Mouse (Mus musculus) urinary bladder, adult 18-20 months (tissue): ENCODE results near the gene Gckr.
A peak's percentile ranks its signal among the peaks of the same experiment; 100 is the strongest.
"Not testable (repeated sequence)": the region's sequence is repeated elsewhere in the genome, so short reads cannot be mapped to it uniquely, and the experiment has no call there.

Experiments used
- DNase-seq, 2 experiments: peaks; one replicate each; pipeline ENCODE4 v3.0.0; 2022; ENCODE audit warnings: low spot score in 2 of 2, mixed read lengths in 2 of 2

Gckr gene

DNA sequence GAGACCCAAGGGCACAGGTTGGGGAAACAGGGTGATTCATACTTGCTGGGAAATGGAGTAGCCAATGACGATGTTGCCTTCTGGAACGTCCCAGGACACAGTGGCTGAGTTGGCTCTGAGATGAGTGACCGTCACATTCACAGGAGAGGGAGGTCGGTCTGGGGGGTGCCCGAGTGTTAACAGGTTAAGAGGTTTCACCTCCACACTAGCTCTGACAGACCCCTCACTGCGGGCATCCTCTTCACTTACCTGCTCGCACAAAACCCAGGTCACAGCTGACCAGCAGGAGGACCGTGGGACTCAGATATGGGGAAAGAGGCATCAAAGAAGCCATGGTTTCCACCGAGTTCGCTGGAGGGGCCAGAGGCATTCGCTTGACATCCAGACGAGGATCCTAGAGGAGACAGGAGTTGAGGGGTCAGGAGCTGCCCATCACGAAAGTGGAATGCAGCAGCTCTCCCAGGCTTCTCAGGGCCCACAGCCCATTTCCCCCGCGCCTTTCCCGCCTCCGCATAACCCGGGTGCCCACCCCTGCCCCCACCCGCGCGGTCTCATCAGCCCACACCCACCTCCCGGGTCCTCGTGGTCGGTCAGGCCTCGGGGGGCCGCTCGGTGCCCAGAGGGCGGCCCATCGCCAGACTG is 2.2 kb upstream of the Gckr start:
- no peak for DNase-seq

DNA sequence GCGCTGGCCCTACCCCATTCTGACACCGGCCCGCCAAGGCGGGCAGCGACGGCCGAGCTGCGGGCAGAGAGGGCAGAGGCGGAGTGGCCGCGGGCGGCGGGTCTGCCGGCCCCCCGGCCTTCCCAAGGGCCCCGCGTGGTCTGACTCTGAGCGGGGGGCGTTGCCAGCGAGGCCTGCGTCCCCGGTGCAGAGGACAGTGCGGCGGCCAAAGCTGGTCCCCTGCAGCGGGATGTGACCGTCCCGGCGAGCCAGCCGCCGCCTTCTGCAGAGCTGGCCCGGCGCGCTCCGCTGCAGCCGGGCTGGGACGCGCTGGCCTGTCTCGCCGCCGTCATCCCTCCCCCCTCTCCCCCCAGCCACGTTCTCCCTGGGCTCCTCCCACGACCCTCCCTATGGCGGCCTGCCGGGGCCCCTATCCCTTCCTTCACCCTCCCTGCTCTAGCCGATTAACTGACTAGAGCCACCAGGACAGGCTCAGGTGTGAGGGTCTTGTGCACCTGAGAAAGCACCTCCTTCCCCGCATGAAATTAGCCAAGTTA is 1.6 kb upstream of the Gckr start, which contains the start of gene Fndc4:
TSS of gene Fndc4 (minus strand) at position 475 of the 536 bp plus-strand sequence.
- DNase-seq: peak in 1 of 2 experiments; percentile 19

DNA sequence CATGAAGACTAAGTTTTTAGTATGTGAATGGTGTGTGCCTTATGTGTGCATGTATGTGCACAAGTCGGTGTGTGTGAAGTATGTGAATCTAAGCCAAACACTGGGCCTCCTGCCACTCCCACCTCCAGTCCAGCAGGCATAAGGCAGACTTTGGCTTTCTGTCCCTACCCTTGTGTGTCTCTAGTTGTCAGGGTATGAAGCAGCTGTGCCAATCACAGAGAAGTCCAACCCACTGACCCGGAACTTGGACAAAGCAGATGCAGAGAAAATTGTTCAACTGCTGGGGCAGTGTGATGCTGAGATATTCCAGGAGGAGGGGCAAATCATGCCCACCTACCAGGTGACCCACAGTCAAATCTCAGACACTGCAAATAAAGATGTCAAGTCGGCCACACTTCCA is 738 bp downstream of the Gckr start:
- DNase-seq: no peak

DNA sequence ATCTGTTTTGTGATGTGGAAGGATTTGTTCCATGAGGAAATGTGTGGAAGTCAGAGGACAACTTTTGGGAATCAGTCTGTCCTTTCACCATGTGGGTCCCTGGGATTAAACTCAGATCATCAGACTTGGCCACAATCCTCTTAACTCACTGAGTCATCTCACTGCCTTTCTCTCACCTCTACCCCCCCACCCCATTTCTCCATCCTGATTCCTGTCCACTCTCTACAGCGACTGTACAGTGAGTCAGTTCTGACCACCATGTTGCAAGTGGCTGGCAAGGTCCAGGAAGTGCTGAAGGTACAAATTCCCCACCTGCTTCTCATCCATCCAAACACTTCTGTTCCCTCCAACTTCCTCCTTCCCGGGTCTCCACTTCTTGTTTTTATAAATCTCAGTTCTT is 1.2 kb downstream of the Gckr start:
- DNase-seq: no peak

DNA sequence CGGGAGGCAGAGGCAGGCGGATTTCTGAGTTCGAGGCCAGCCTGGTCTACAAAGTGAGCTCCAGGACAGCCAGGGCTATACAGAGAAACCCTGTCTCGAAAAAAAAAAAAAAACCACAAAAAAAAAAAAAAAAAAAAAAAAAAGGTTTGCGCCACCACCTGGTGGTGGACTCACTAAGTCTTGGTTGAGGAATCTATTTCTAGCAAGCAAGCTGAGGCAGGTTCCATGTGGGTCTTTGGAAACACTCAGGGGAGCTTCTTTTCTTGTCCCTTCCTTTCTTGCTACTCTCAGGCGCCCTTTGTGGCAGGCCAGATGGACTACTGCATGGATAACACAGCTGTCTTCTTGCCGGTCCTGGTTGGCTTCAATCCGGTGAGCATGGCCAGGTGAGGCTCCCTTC is 4.6 kb downstream of the Gckr start:
- no peak for DNase-seq

DNA sequence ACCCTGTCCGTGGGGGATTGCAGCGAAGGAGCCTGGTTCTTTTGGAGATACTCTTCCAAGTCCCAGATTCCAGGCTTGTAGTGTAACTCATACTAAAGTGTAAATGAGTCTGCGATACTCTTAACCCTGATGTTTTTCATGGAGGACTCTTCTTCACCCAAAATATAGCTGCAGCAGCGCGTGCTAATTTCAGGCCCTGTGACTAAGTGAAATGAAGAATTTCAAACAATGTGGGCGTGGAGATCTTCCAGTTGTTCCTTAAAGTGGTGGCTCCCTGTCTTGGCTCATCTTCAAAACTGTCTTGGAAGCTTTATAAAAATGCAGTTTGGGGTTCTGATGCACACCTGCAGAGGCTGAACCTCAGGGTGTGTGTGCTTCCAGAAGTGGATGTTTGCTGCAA is 5.8 kb downstream of the Gckr start:
- DNase-seq: no peak

DNA sequence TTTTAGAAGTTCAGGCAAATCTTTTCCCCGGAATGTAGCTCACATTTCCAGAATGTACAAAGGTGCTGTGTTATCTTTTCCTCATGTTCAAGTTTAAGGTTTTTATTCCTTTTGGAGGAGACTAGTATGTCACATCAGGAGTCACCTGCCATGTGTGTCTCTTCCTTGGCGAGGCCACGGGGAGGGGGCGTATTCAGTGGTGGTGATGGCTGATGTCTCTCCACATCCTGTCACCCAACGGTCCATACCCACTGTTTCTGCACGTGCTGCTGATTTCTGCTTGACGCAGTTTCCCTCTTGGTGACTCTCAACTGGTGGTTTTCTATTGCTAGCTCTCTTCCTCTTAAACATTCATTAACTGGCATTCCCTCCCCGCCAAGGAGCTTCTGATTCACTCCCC is 15.6 kb downstream of the Gckr start:
- DNase-seq: no peak

DNA sequence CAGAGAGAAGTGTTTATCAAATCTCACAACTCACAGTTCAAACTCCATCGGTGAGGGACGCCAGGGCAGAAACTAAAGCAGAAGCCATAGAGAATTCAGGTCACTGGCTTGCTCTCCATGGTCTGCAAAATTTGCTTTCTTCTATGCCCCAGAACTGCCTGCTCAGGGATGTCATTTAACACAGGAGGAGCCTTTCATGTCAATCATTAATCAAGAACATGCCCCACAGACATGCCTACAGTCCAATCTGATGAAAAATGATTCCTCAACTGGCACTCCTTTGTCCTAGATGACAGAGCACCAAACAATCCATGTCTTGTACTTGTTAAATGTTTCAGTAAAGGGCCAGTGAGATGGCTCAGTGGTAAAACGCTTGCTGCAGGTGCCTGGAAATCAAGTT is 25.5 kb downstream of the Gckr start:
- no peak for DNase-seq

DNA sequence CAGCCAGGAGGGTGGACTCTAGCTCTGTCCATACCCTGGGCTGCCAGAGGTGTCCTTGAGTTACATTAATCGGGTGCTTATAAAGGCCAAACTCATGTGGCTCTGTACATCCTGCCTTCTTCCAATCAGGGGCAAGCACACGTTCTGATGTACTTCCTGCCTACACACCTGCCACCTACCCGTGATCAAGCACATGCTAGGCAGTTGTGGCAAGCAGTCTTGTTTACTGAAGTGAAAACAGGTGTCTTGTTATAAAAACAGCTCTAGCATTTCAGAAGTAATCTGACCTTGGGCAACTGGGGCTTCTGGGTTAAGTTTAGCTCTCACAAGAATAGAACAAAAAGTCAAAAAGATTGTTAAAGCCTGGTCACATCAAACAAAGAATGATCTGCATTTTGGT is 26.8 kb downstream of the Gckr start:
- no peak for DNase-seq

DNA sequence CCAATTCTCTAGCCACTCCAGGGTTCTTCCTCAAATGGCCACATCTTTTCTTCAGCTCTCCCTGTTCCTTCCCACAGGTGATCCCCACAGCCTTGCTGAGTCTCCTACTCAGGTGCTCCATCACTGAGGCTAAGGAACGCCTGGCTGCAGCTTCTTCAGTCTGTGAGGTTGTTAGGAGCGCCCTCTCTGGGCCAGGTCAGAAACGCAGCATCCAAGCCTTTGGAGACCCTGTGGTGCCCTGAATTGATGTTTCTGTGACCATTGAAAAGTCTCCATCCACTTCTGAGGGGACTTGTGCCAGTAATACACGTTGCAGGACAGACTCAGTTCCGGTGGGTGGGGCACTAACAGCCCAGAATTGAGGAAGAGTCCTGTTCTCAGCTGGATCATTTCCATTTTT is 29.6 kb downstream of the Gckr start:
- no peak for DNase-seq

DNA sequence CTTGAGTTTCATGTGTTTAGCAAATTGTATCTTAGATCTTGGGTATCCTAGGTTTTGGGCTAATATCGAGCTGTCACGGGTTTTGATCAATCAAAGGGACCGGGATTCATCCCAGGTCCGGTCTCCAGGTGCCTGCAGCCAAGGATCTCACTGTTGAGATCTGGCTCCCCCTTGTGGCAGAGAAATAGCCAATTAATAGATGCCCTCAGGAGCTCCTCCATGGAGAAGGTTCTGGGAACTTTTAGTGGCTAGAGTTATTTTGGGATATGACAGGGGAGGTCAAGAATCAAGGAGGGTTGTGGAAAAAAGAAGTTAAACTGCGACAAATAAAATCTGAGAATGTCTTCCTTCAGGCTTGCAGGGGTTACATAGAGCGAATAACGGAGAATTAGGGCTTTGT is 31.0 kb downstream of the Gckr start:
- peak; percentile 11 to 36 for DNase-seq

DNA sequence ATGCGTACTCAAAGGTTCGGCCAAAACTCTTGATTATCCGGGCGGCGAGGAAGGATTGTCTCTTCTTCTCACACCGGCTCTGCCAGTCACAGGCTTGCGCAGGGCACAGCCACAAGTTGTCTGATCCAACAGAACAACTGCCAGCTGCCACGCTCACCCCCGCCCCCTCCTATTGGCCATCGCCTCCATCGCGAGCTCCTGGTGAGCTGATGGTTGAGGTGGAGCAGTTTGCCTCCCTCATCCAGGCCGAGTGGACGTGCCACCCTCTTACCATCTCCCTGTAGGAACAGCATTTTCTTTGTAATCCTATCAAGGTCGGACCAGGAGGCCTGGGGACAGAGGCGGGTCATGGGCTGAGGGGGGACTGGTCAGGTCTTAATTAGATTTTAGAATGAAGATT is 60.3 kb downstream of the Gckr start:
- DNase-seq: not testable (repeated sequence)

DNA sequence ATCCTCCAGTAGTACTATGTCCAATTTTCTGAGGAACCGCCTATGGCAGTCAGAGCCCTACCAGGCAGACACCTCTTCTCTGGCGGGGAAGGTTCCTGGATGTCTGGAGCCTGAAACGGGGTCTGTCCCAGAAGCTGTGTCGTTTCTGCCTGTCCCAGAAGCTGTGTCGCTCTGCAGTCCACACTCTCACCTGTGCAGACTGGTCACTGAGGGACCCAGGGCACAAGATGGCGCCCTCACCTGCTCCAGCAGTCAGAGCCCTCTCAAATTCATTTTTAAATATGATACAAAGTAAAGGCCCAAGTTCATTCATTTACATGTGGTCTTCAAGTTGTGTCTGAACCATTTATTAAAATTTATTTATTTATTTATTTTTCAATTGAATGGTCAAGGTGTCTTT is 63.7 kb downstream of the Gckr start:
- DNase-seq: no peak
